Mouse (Mus musculus) liver, embryonic 14.5 days (tissue): Measurements from ENCODE around the gene Slc5a4a. TPM values are rescaled to one million over a fixed set of nuclear protein-coding genes. Genes with fewer than 3 reads are reported as not detected.

Experiments used
- ATAC-seq: fragments of 200-750 bp; cut with Nextera tagmentation; 2 replicates; pipeline ENCODE4 v1.8.0; 2017; ENCODE audit warnings: moderate number of reproducible peaks, mild to moderate bottlenecking, moderate library complexity; ENCODE audit not compliant: insufficient read depth
- DNase-seq, 3 experiments: peaks; one replicate each; pipeline ENCODE4 v3.0.0-alpha.2; 2012 to 2013; ENCODE audit warnings: low read depth in 3 of 3, low spot score in 3 of 3
- H3K27ac ChIP-seq: fragments of 300-500 bp; sonication (generic); 2 replicates; pipeline ENCODE4 v1.5.1; 2014; ENCODE audit warnings: moderate library complexity, mild to moderate bottlenecking, control low read depth, inconsistent platforms
- H3K27me3 ChIP-seq: fragments of 300-500 bp; sonication (generic); 2 replicates; pipeline ENCODE4 v1.6.1; 2014; ENCODE audit warnings: mild to moderate bottlenecking, low read length, moderate library complexity; ENCODE audit not compliant: control insufficient read depth, insufficient read depth
- H3K36me3 ChIP-seq: fragments of 300-500 bp; sonication (generic); replicated peaks from 2 replicates; pipeline ENCODE4 v1.6.1; 2014; ENCODE audit warnings: low read depth; ENCODE audit not compliant: control insufficient read depth, insufficient read depth
- H3K4me1 ChIP-seq, 2 experiments: fragments of 200-500 bp in 1 of 2; fragments of 300-500 bp in 1 of 2; sonication (generic) in 1 of 2; replicated peaks; 2 replicates each; pipeline ENCODE4 v1.6.1; 2012 to 2014; ENCODE audit warnings: antibody characterized with exemption in 1 of 2, inconsistent platforms in 1 of 2, low read length in 1 of 2; ENCODE audit not compliant: control insufficient read depth in 2 of 2, insufficient read depth in 2 of 2
- H3K4me2 ChIP-seq: fragments of 300-500 bp; sonication (generic); 2 replicates; pipeline ENCODE4 v1.6.1; 2014; ENCODE audit warnings: low read depth, mild to moderate bottlenecking, control low read depth, moderate library complexity
- H3K4me3 ChIP-seq, 2 experiments: fragments of 200-500 bp in 1 of 2; fragments of 300-500 bp in 1 of 2; sonication (generic) in 1 of 2; 2 replicates each; pipeline ENCODE4 v1.5.1; 2012 to 2014; ENCODE audit warnings: low read depth in 2 of 2, low read length in 2 of 2, mild to moderate bottlenecking in 2 of 2, control low read depth in 1 of 2, inconsistent platforms in 1 of 2, moderate library complexity in 1 of 2; ENCODE audit not compliant: insufficient read depth in 1 of 2
- H3K9ac ChIP-seq: fragments of 300-500 bp; sonication (generic); replicated peaks from 2 replicates; pipeline ENCODE4 v1.6.1; 2014; ENCODE audit warnings: mild to moderate bottlenecking, control low read depth, moderate library complexity
- H3K9me3 ChIP-seq: fragments of 300-500 bp; sonication (generic); 2 replicates; pipeline ENCODE4 v1.6.1; 2016; ENCODE audit warnings: low read length, mixed read lengths; ENCODE audit not compliant: control insufficient read depth
- CTCF ChIP-seq: IDR thresholded peaks from 2 replicates; pipeline ENCODE4 v1.5.1; 2016; ENCODE audit warnings: antibody characterized with exemption, low read depth, control low read depth
- EP300 ChIP-seq: IDR thresholded peaks from 2 replicates; pipeline ENCODE4 v1.6.1; 2016; ENCODE audit warnings: antibody characterized with exemption, low read depth
- WGBS: fragments of 180-500 bp; shearing (Covaris S2); extraction: QIAGEN DNeasy Blood & Tissue Kit; methylation state at CpG from one replicate; pipeline ENCODE4 v1.1.7; 2014; ENCODE audit not compliant: insufficient replicate concordance; 5-methylcytosine and 5-hydroxymethylcytosine counted together
- polyA plus RNA-seq, 2 experiments: library from polyadenylated mRNA; depleted of rRNA in 1 of 2; stranded (reverse) in 1 of 2; unstranded in 1 of 2; fragments of >200 nt; fragmentation: Nextera tagmentation in 1 of 2; extraction: Ambion mirVana in 1 of 2; gene quantifications; 2 replicates each; pipeline versions ENCODE4 v1.2.1 to v1.2.3; 2012 to 2014

Gene Slc5a4a
- polyA plus RNA-seq, 2 experiments, result 0.04 TPM; not detected in 1

- Histone ChIP-seq H3K27ac (no peak overlapping the region), H3K4me1 (no peaks in the 10 kb centered on the region), H3K36me3 (no peaks in the 10 kb centered on the region), H3K4me3 (no peak overlapping the region), H3K27me3 (no peaks in the 10 kb centered on the region), H3K9me3 (no peaks in the 10 kb centered on the region), H3K4me2 (no peak overlapping the region), H3K9ac (no peak overlapping the region)
- DNase-seq (no peak), ATAC-seq (no peak)
- TF ChIP-seq CTCF (no peak), EP300 (no peak)
- 44% methylated on average over 1 of the region's 1 CpGs for WGBS
Observed at GRCm38 (mm10) chr10:76158009-76158408, 10.8 kb downstream of the Slc5a4a start.

- no peak overlapping the region for H3K4me2 ChIP-seq
- H3K9me3 ChIP-seq, result no peaks in the 10 kb centered on the region
- TF ChIP-seq CTCF (no peak), EP300 (no peak)
- no peak for ATAC-seq
- DNase-seq, result no peak
- no peaks in the 10 kb centered on the region for H3K27me3 ChIP-seq
- H3K4me3 ChIP-seq, result no peak overlapping the region
- H3K27ac ChIP-seq, result no peak overlapping the region
- no peak overlapping the region for H3K9ac ChIP-seq
- no peaks in the 10 kb centered on the region for H3K36me3 ChIP-seq
- H3K4me1 ChIP-seq, result no peaks in the 10 kb centered on the region
- WGBS, result 37% methylated on average over 2 of the region's 2 CpGs
Observed at GRCm38 (mm10) chr10:76174899-76175298, 27.6 kb downstream of the Slc5a4a start.

- Histone ChIP-seq H3K4me2 (no peak overlapping the region), H3K27me3 (no peaks in the 10 kb centered on the region), H3K9me3 (no peaks in the 10 kb centered on the region), H3K4me3 (no peak overlapping the region), H3K9ac (no peak overlapping the region), H3K4me1 (no peaks in the 10 kb centered on the region), H3K27ac (no peak overlapping the region), H3K36me3 (no peaks in the 10 kb centered on the region)
- WGBS, result 64% methylated on average over 4 of the region's 4 CpGs
- TF ChIP-seq EP300 (no peak), CTCF (no peak)
- ATAC-seq (no peak), DNase-seq (no peak)
Observed at GRCm38 (mm10) chr10:76185216-76185615, 38.0 kb downstream of the Slc5a4a start.

- Histone ChIP-seq H3K4me2 (no peak overlapping the region), H3K27me3 (no peaks in the 10 kb centered on the region), H3K9ac (no peak overlapping the region), H3K4me3 (no peak overlapping the region), H3K4me1 (no peaks in the 10 kb centered on the region), H3K36me3 (no peaks in the 10 kb centered on the region), H3K9me3 (no peaks in the 10 kb centered on the region), H3K27ac (no peak overlapping the region)
- DNase-seq (no peak), ATAC-seq (no peak)
- WGBS, result 46% methylated on average over 1 of the region's 1 CpGs
- no peak for TF ChIP-seq CTCF
- no peak for TF ChIP-seq EP300
Observed at GRCm38 (mm10) chr10:76188010-76188409, 40.8 kb downstream of the Slc5a4a start.

GRCm38 (mm10) chr10:76201416-76201815 is 54.2 kb downstream of the Slc5a4a start:
- H3K4me1 ChIP-seq, result no peaks in the 10 kb centered on the region
- TF ChIP-seq CTCF (no peak), EP300 (no peak)
- H3K4me3 ChIP-seq, result no peak overlapping the region
- no peak overlapping the region for H3K4me2 ChIP-seq
- no peak for ATAC-seq
- H3K36me3 ChIP-seq, result no peaks in the 10 kb centered on the region
- no peaks in the 10 kb centered on the region for H3K9me3 ChIP-seq
- no peak overlapping the region for H3K27ac ChIP-seq
- WGBS, result 55% methylated on average over 3 of the region's 3 CpGs
- no peak for DNase-seq
- H3K27me3 ChIP-seq, result no peaks in the 10 kb centered on the region
- H3K9ac ChIP-seq, result no peak overlapping the region

GRCm38 (mm10) chr10:76201978-76202377 is 54.7 kb downstream of the Slc5a4a start:
- Histone ChIP-seq H3K36me3 (no peaks in the 10 kb centered on the region), H3K9ac (no peak overlapping the region), H3K27me3 (no peaks in the 10 kb centered on the region), H3K9me3 (no peaks in the 10 kb centered on the region), H3K4me3 (no peak overlapping the region), H3K4me2 (no peak overlapping the region), H3K4me1 (no peaks in the 10 kb centered on the region), H3K27ac (no peak overlapping the region)
- ATAC-seq (no peak), DNase-seq (peak; percentile 27 to 30 (median 29))
- WGBS, result 13% methylated on average over 7 of the region's 7 CpGs
- TF ChIP-seq EP300, result no peak
- TF ChIP-seq CTCF, result peak; percentile 73
